Mouse (Mus musculus) heart, postnatal 4 days (tissue): ENCODE data around the gene Galnt16. TPM values are rescaled to one million over a fixed set of nuclear protein-coding genes. Genes with fewer than 3 reads are reported as not detected.

Source experiments
- DNase-seq: peaks from one replicate; pipeline ENCODE4 v3.0.0; 2021
- total RNA-seq, 2 experiments: library from RNA; stranded (reverse); gene quantifications; 2 replicates each; pipeline ENCODE4 v1.2.3; 2021

Galnt16 gene
- 10 to 100 TPM; 15.7 to 17.8 TPM for total RNA-seq

GRCm38 (mm10) chr12:80517977-80518376 lies at the start of gene Galnt16:
Gene Galnt16 (plus strand): TSS chr12:80518277.
- DNase-seq, result no peak

DNA sequence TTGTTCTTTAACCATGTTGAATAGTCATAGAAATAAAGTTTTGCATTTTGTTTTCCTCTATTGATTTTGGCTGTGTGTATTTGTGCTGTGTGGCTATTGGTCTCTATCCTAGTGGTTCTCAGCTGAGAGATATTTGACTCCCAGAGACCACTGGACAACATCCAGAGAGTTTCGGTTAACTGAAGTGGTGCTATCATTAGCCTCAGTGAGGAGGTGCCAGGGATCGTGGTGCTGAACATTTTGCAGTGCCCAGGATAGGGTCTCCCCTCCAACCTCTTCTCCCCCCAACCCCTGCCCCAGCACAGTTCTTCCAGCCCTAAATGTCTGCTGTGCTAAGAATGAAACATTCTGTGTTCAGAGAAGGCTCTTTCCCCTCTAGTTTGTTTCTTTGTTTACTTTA lies 47.9 kb upstream of the Galnt16 start:
- DNase-seq, result no peak

GRCm38 (mm10) chr12:80471926-80472325 lies 46.2 kb upstream of the Galnt16 start:
- DNase-seq, result no peak

GRCm38 (mm10) chr12:80473731-80474130 lies 44.3 kb upstream of the Galnt16 start:
- DNase-seq, result no peak

- DNase-seq, result no peak
These were observed 38.1 kb upstream of the Galnt16 start for GRCm38 (mm10) chr12:80479986-80480385.

DNA sequence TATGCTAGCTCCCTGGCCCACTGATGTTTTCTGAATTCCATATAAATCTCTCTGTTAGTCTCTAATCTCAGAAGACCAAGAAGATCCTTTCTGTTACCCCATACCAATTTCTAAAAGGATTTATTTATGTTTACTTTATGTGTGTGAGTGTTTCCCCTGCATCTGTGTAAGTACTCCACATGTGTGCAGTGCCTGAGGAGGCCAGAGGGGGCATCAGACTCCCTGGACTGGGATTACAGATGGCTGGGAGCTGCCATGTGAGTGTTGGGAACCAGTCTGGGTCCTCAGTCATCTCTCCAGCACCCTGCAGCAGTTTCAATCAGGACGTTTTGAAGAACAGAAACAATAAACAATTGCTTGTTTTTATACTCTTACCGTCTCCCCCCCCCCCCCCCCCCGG lies 34.7 kb upstream of the Galnt16 start:
- DNase-seq, result no peak

DNA sequence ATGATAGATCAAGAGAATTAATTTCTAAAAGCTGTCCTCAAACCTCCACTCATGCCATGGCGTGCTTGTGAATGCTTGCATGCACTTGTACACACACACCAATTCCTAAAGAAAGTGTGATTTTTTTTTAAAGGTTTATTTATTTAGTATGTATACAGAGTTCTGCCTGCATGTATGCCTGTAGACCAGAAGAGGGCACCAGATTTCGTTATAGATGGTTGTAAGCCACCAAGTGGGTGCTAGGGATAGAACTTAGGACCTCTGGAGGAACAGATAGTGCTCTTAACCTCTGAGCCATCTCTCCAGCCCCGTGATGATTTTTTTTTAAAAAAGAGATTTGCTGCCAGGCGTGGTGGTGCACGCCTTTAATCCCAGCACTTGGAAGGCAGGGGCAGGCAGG lies 24.8 kb upstream of the Galnt16 start:
- DNase-seq, result no peak

- no peak for DNase-seq
These were observed 22.4 kb upstream of the Galnt16 start for GRCm38 (mm10) chr12:80495691-80496090.

- DNase-seq, result no peak
These were observed 19.7 kb upstream of the Galnt16 start for GRCm38 (mm10) chr12:80498356-80498755.

DNA sequence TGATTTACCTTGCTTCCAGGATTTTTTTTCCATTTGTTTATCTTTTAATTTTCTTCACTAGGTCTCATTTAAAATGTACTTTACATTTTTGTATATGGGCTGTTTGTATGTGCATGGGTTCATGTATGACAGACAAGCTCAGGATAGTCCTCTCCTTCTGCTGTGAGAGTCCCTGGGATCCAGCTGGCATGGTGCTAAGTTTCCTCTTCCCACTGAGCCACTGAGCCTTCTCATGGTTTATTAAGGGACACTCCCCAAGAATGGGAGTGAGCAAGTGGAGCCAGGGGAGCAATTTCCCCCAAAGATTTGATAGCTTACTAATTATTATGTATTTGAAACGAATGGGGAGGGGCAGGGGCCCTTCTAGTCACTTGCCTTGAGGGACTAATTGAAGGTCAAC lies 17.6 kb upstream of the Galnt16 start:
- DNase-seq, result no peak

GRCm38 (mm10) chr12:80504718-80505117 lies 13.4 kb upstream of the Galnt16 start:
- peak; percentile 34 for DNase-seq

DNA sequence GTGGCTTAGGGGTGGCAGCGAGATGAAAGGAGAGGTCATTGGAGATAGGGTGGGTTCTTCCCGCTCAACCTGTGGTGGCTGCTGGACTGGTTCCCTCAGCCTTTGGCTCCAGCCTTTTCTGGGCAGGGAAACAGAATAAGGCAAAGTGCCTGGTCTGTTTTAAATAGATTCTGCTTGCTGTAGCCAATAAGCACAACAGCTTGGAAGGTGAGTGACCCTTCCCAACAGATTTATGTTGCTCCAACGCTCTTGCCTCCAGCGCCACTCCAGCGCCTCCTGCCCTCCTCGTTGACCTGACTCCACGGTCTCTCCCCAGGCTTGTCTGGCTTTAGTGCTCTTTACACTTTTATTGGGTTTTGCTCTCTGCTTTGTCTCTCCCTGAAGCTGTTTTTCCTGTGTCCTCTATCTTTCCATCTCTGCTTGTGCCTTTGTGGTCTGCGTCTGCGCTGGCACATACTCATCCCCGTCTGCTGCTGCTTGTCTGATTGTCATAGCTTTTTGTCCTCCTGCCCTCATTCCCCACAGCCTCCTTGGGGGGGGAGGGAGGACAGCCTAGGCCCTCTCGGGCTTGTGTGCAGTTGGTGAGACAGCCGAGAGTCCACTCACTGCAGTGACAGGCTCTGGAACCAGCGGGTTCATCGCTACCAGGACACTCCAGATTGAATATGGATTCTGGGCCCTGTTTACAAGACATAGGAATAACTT lies 10.9 kb upstream of the Galnt16 start:
- peak; percentile 44 for DNase-seq

- DNase-seq, result peak; percentile 32
These were observed 298 bp downstream of the Galnt16 start for GRCm38 (mm10) chr12:80518393-80518756.

DNA sequence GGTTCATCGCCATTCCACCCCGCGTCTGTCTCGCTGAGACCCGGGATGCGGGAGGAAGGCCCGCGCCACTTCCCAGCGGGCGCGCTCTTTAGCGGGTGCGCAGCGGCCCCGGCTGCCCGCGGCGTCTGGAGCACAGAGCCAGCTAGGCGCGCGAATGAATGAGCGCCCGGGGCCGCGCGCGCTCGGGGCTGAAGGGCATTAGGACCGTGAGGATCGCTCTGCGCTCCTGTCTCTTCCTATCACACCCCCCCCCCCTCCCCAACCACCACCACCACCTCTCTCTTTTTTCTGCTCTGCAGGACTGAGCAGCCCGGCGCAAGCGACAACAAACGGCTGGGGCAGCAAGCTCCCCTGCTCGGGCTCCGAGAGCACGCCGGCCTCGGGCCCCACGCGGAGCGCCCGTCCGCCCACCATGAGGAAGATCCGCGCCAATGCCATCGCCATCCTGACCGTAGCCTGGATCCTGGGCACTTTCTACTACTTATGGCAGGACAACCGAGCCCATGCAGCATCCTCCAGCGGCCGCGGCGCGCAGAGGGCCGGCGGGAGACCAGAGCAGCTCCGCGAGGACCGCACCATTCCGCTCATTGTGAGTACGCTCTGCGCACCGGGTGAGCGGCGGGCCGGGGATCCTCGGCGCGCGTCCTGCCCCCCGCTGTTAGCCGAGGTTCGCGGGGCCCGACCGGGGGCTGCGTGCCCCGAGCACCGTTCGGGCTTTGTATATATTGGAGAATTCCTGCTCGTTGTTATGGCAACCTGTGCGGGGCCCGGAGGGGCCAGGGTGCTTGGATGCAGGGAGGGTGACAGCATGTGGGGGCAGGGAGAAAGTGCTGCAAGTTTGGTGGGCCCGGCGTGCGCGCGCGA lies 912 bp downstream of the Galnt16 start:
- DNase-seq, result peak; percentile 41

DNA sequence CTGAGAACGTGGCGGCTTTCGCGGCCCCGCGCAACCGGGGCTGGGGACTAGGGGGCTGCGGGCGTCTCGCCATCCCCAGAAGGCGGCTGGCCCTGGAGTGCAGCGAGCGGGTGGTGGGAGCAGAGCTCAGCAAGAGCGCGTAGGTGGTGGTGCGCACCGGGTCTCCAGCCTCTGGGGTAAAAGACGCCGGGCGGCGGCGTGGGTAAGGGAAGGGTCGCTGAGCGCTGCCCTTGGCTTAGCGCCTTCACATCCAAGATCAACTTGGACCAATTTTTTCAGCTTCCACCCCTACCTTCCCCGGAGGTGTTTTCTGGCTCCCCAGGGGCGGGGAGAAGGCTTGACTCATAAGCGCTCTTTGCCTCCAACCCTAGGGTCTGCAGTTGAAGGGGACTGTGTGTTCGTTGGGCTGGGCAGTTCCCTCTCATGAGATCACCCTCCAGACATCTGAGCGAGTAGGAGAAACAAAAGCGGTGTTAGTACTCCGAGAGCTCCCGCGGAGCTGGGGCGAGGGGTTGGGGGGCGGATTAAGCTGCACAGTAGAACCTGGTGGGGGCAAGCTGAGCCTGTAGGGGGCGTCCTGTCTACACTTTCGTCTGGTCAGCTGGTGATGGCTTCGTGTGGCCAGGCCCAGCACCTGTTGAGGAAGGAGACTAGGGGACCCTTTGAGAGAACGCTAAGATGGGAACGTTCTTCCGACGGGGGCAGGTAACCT lies 1.7 kb downstream of the Galnt16 start:
- peak; percentile 72 for DNase-seq

- peak; percentile 44 for DNase-seq
These were observed 3.9 kb downstream of the Galnt16 start for GRCm38 (mm10) chr12:80522006-80522405.

GRCm38 (mm10) chr12:80524276-80524921 lies 6.3 kb downstream of the Galnt16 start:
- no peak for DNase-seq

- no peak for DNase-seq
These were observed 7.4 kb downstream of the Galnt16 start for GRCm38 (mm10) chr12:80525513-80525912.

DNA sequence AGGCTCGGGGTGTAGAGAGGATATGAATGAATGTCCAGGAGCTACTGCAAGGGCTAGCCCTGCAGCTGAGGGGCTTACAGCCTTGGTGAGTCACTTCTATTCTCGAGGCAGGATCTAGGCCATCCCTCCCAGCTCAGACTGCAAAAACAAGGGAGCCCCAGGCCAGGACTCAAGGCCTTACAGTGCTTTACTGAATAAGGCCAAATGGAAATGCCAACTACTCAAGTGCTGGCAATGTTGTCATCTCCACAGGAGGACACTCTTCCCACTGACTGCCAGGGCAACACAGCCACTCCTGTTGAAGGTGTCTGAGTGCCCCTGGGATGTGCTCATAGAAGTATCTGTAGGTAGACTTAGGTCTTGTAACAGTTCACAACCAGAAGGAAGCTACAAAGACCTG lies 8.4 kb downstream of the Galnt16 start:
- DNase-seq, result no peak

DNA sequence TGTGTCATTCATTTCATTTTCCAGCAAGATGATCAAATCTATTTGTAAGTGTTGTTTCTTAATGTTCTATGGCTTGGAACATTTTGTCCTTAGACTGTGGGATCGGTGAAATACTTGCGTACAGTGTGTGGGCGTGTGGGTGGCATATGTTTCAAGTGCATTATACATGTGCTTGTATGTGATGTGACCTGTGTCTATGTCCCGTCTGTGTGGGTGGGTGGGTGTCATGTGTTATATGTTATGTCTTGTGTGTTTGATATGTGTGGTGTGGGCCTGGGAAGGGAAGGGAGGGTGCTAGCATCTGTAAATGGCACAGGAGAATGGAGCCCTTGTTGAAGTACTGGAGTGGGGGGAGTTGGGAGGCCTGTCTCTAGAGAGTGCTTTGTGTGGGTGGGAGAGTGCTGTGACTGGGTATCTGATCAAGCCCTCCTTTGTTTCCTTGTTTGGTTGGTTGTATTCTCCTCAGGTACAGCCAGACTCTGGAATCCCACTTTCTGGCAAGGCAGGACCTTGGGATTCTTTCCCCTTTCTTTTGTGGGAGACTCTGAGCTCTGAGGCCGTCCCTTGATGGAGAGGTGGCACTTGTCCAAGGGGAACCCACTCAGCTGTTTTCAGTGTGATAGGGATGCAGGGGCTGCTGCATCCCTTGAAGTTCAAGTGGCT lies 9.8 kb downstream of the Galnt16 start:
- no peak for DNase-seq

GRCm38 (mm10) chr12:80530052-80530451 lies 12.0 kb downstream of the Galnt16 start:
- DNase-seq, result peak; percentile 43

GRCm38 (mm10) chr12:80530630-80531029 lies 12.6 kb downstream of the Galnt16 start:
- peak; percentile 30 for DNase-seq
